In the genomic region with DNA sequence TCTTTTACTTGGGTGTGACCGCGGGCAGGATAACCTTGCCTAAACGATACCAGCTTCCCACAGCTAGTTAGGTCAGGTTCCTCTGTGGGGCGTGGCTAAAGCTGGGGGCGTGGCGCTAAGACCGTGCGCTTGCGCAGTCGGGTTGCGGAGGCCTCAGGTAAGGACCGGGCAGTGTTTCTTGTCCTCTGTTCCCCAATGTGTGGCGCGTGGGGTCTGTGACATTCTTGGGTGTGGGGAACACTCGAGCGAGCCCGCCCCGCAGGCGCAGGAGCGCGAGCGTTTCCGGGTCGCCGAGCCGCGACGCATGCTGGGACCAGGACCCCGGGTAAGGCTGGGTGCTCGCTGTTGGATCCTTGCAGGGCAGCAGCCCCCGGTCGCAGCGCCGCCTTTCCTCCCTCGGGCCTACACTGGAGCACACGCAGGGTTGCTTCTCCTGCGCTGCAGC, we compare ENCODE assay signal across 8 mouse cellular contexts. TPM values are rescaled to one million over a fixed set of nuclear protein-coding genes. Genes with fewer than 3 reads are reported as not detected.
DNase-seq lines count a peak whose midpoint lies in the region; ATAC-seq lines count a peak whose summit lies in the region.

A gene (plus strand): TSS at position 132 of the 445 bp plus-strand sequence.

- peak within 1 kb of the TSS; percentile 90 for H3K4me2 ChIP-seq in hindbrain, embryonic 15.5 days

- H3K9me3 ChIP-seq in hindbrain, embryonic 15.5 days: no peaks in the 10 kb centered on the region

- no peaks in the 10 kb centered on the region for H3K27me3 ChIP-seq in hindbrain, embryonic 15.5 days

- peak within 1 kb of the TSS; percentile 70 for H3K9ac ChIP-seq in hindbrain, embryonic 15.5 days

- H3K27ac ChIP-seq in hindbrain, embryonic 15.5 days (replicated peaks): peak within 1 kb of the TSS; percentile 88

- peak within 1 kb of the TSS; percentile 75 for H3K4me3 ChIP-seq in hindbrain, embryonic 15.5 days

- H3K36me3 ChIP-seq in hindbrain, embryonic 15.5 days: peaks cover 22% of the 10 kb centered on the region

- ATAC-seq in hindbrain, embryonic 15.5 days (ENCODE audit: low FRiP score, low read depth): peak; percentile 97

- peaks cover 16% of the 10 kb centered on the region for H3K4me1 ChIP-seq in hindbrain, embryonic 15.5 days (replicated peaks)

- WGBS in hindbrain, embryonic 15.5 days: under 1% methylated on average over 36 of the region's 37 CpGs

- peak; percentile 97 for DNase-seq in R1 (ENCODE audit: low read depth, low spot score)
- peak; percentile 91 to 94 for DNase-seq in cerebellum, postnatal 25 days
- DNase-seq in frontal cortex, postnatal 36 days (ENCODE audit: low spot score in 2 of 2): peak; percentile 89 to 90
- peak; percentile 85 for DNase-seq in left cerebral cortex, adult 11 months (ENCODE audit: low spot score)
- peak; percentile 89 to 92 for DNase-seq in lung, postnatal 4 days
- peak; percentile 78 for DNase-seq in retina, postnatal 7 days (ENCODE audit: low read depth, low spot score)
- peak; percentile 72 for DNase-seq in urinary bladder, adult 2 months (ENCODE audit: low spot score)

RNA-seq across cellular contexts. Expression of the gene that starts here (rescaled TPM):
- 103 and 113 TPM in 2 replicates for polyA plus RNA-seq in hindbrain, embryonic 15.5 days (2015; fragmentation: Nextera tagmentation; extraction: Ambion mirVana)
- 30.3 and 37.0 TPM in 2 replicates for polyA plus RNA-seq in urinary bladder, adult 2 months (2012; rRNA removed)

Comparison
In these comparisons a context has a peak if more than half of its experiments do, and no peak if none do; other contexts are left out.
1. Peak in every context shown above with its lines: DNase-seq, ATAC-seq, H3K4me3 ChIP-seq and H3K27ac ChIP-seq.